In genomic region chr6:147954967-147955830, GRCm38 (mm10) we compare ENCODE assay signal across 9 mouse cellular contexts.
DNase-seq lines count a peak whose midpoint lies in the region; TF ChIP-seq lines count a peak whose summit lies in the region.
"Had no signal": no experiment of that assay in that cellular context is flagged by ENCODE, and none has a peak within 500 bp of the region (broad histone marks: within the 10 kb centered on the region; RNA-seq: fewer than 3 reads in every experiment).

No protein-coding gene starts in this region.

- no peak overlapping the region for H3K27ac ChIP-seq in CH12.LX (ENCODE audit: insufficient read depth, low read depth)

- no peaks in the 10 kb centered on the region for H3K79me2 ChIP-seq in CH12.LX (replicated peaks; ENCODE audit: control insufficient read depth, extremely low read depth, insufficient read depth, poor library complexity, severe bottlenecking)

- H3K36me3 ChIP-seq in CH12.LX (replicated peaks in 1 of 2; ENCODE audit: control insufficient read depth in 1 of 2, insufficient read depth in 1 of 2, low read length in 1 of 2), result no peaks in the 10 kb centered on the region

- peak in 1 of 2 experiments; percentile 58; a peak in 2 of 4 replicates for TF ChIP-seq CTCF in CH12.LX (conservative IDR thresholded peaks at IDR 0.05 in 1 of 2, IDR thresholded peaks at IDR 0.05 in 1 of 2; ENCODE audit: low read depth in 2 of 2, low read length in 2 of 2)
- peak; percentile 30; the same call in 1 of the 2 replicates for TF ChIP-seq CTCF in brain, embryonic 14.5 days (IDR thresholded peaks at IDR 0.05; ENCODE audit: borderline replicate concordance, extremely low read depth, insufficient read depth, insufficient read length)

- no peak for TF ChIP-seq POLR2A in CH12.LX (IDR thresholded peaks at IDR 0.05; ENCODE audit: low read depth, low read length)
- TF ChIP-seq POLR2A in brain, embryonic 14.5 days (IDR thresholded peaks at IDR 0.05; ENCODE audit: borderline replicate concordance, extremely low read depth, insufficient read depth, insufficient read length, poor library complexity, severe bottlenecking), result no peak

- no peaks in the 10 kb centered on the region for H3K27me3 ChIP-seq in CH12.LX (replicated peaks)

- dilution Hi-C loops in CH12.LX (cut with MboI; ENCODE audit: extremely low pct_ligation_motif_present, extremely low pct_unique_long_range_greater_than_20kb, low sequenced_read_pairs), result no loop called here

- in situ Hi-C loops in CH12.LX (cut with MboI; ENCODE audit: low pct_ligation_motif_present, low pct_unique_long_range_greater_than_20kb, low sequenced_read_pairs), result no loop called here

- H3K9ac ChIP-seq in CH12.LX (ENCODE audit: insufficient read depth, low read depth), result no peak overlapping the region

- H3K9me3 ChIP-seq in CH12.LX (replicated peaks; ENCODE audit: low read length), result no peaks in the 10 kb centered on the region

- no peak overlapping the region for H3K4me2 ChIP-seq in CH12.LX (ENCODE audit: insufficient read depth, low read depth, poor library complexity, severe bottlenecking)

- no peak for TF ChIP-seq EP300 in CH12.LX (IDR thresholded peaks at IDR 0.05; ENCODE audit: low read length)

- DNase-seq in heart, adult 11 months, result peak; percentile 75
- DNase-seq in heart, postnatal 4 days, result no peak
- peak; percentile 29 for DNase-seq in CH12.LX (ENCODE audit: extremely low read depth)
- peak; percentile 33 for DNase-seq in brain, embryonic 14.5 days (ENCODE audit: low read depth)
- DNase-seq in kidney, postnatal 36 days, result peak; percentile 43 to 44
- no peak for DNase-seq in gastrocnemius, adult 8-10 months (ENCODE audit: low spot score in 2 of 2)
- no peak for DNase-seq in layer of hippocampus, postnatal 36 days
- DNase-seq in spleen, postnatal 36 days (ENCODE audit: low spot score in 2 of 2), result no peak

- peaks cover 24 to 29% of the 10 kb centered on the region in 2 experiments for H3K4me1 ChIP-seq in CH12.LX (ENCODE audit: control insufficient read depth in 1 of 2, insufficient read depth in 2 of 2)

- peak; percentile 60 for TF ChIP-seq RAD21 in CH12.LX (IDR thresholded peaks at IDR 0.05; ENCODE audit: low read depth, low read length)

- no peak overlapping the region for H3K4me3 ChIP-seq in CH12.LX (replicated peaks in 1 of 3; ENCODE audit: low read depth in 2 of 3, low read length in 2 of 3, poor library complexity in 1 of 3)
- H3K4me3 ChIP-seq: erythroblast, embryonic 14.5 days had no signal

TF ChIP-seq in CH12.LX, 34 proteins besides CTCF, POLR2A, EP300 and RAD21:
- TF ChIP-seq MEF2A (IDR thresholded peaks at IDR 0.05; ENCODE audit: borderline replicate concordance, low read depth, low read length) (0 out of 2 replicates have a peak, but pooled peaks have one; percentile 14), ZNF384 (IDR thresholded peaks at IDR 0.05; ENCODE audit: low read depth, low read length) (peak; percentile 97), ZC3H11A (IDR thresholded peaks at IDR 0.05; ENCODE audit: low read depth, low read length) (no peak), MXI1 (IDR thresholded peaks at IDR 0.05; ENCODE audit: low read depth, low read length) (no peak), SMC3 (IDR thresholded peaks at IDR 0.05; ENCODE audit: low read depth, low read length) (peak; percentile 47), MYC (IDR thresholded peaks at IDR 0.05; ENCODE audit: low read depth, low read length) (no peak), BHLHE40 (IDR thresholded peaks at IDR 0.05; ENCODE audit: low read depth, low read length) (no peak), IRF4 (IDR thresholded peaks at IDR 0.05; ENCODE audit: low read depth, low read length) (no peak), CHD1 (IDR thresholded peaks at IDR 0.05; ENCODE audit: low read depth, low read length) (no peak), E2F4 (IDR thresholded peaks at IDR 0.05; ENCODE audit: insufficient replicate concordance, low read depth, low read length) (no peak)

Comparison
In these comparisons a context has a peak if more than half of its experiments do, and no peak if none do; other contexts are left out.
1. DNase-seq: peak in heart, adult 11 months (single experiment), CH12.LX (single experiment), brain, embryonic 14.5 days (single experiment) and kidney, postnatal 36 days (2 of 2); none in heart, postnatal 4 days (single experiment), gastrocnemius, adult 8-10 months (0 of 2), layer of hippocampus, postnatal 36 days (0 of 2) and spleen, postnatal 36 days (0 of 2).